ENCODE assay signal across 8 mouse cellular contexts in genomic region chr5:24604080-24604655, GRCm38 (mm10). TPM values are rescaled to one million over a fixed set of nuclear protein-coding genes. Genes with fewer than 3 reads are reported as not detected.
DNase-seq lines count a peak whose midpoint lies in the region; ATAC-seq and TF ChIP-seq lines count a peak whose summit lies in the region.

No protein-coding gene starts in this region.

- peak overlapping the region; percentile 91 for H3K9ac ChIP-seq in kidney, embryonic 14.5 days (ENCODE audit: low read depth, low read length)
- H3K9ac ChIP-seq in embryonic facial prominence, embryonic 11.5 days (replicated peaks; ENCODE audit: low read length): peak overlapping the region; percentile 74
- peak overlapping the region; percentile 63 for H3K9ac ChIP-seq in hindbrain, embryonic 15.5 days
- H3K9ac ChIP-seq in midbrain, postnatal 0 days (replicated peaks; ENCODE audit: low read length, poor library complexity, severe bottlenecking): peak overlapping the region; percentile 94

- DNase-seq in kidney, postnatal 10 days: no peak
- no peak for DNase-seq in embryonic facial prominence, embryonic 11.5 days (ENCODE audit: low spot score)
- no peak for DNase-seq in midbrain, postnatal 0 days (ENCODE audit: low spot score)
- no peak for DNase-seq in frontal cortex, adult 2 months (ENCODE audit: extremely low spot score in 1 of 2, low spot score in 1 of 2)
- no peak for DNase-seq in frontal cortex, postnatal 14 days (ENCODE audit: low spot score in 2 of 2)

- no peaks in the 10 kb centered on the region for H3K9me3 ChIP-seq in kidney, embryonic 14.5 days (ENCODE audit: control insufficient read depth, low read length)
- no peaks in the 10 kb centered on the region for H3K9me3 ChIP-seq in embryonic facial prominence, embryonic 11.5 days (replicated peaks; ENCODE audit: control insufficient read depth, low read length)
- no peaks in the 10 kb centered on the region for H3K9me3 ChIP-seq in hindbrain, embryonic 15.5 days
- no peaks in the 10 kb centered on the region for H3K9me3 ChIP-seq in midbrain, postnatal 0 days (ENCODE audit: low read length)

- H3K36me3 ChIP-seq in kidney, embryonic 14.5 days (ENCODE audit: control insufficient read depth, insufficient read depth, low read length): no peaks in the 10 kb centered on the region
- no peaks in the 10 kb centered on the region for H3K36me3 ChIP-seq in embryonic facial prominence, embryonic 11.5 days (replicated peaks; ENCODE audit: control insufficient read depth, insufficient read depth, low read depth, low read length)
- H3K36me3 ChIP-seq in hindbrain, embryonic 15.5 days: no peaks in the 10 kb centered on the region
- no peaks in the 10 kb centered on the region for H3K36me3 ChIP-seq in midbrain, postnatal 0 days (ENCODE audit: insufficient read depth, low read length)

- peaks cover 40% of the 10 kb centered on the region for H3K4me1 ChIP-seq in kidney, embryonic 14.5 days (ENCODE audit: control insufficient read depth, insufficient read depth, low read length)
- peaks cover 21% of the 10 kb centered on the region for H3K4me1 ChIP-seq in embryonic facial prominence, embryonic 11.5 days (ENCODE audit: control insufficient read depth, insufficient read depth, low read length)
- peaks cover 77% of the 10 kb centered on the region for H3K4me1 ChIP-seq in hindbrain, embryonic 15.5 days (replicated peaks)
- H3K4me1 ChIP-seq in midbrain, postnatal 0 days (ENCODE audit: insufficient read depth, low read length): peaks cover 56% of the 10 kb centered on the region

- H3K27me3 ChIP-seq in kidney, embryonic 14.5 days (ENCODE audit: control insufficient read depth, insufficient read depth, low read length): no peaks in the 10 kb centered on the region
- H3K27me3 ChIP-seq in embryonic facial prominence, embryonic 11.5 days (ENCODE audit: control insufficient read depth, insufficient read depth, low read length): peaks cover 4% of the 10 kb centered on the region
- no peaks in the 10 kb centered on the region for H3K27me3 ChIP-seq in hindbrain, embryonic 15.5 days
- no peaks in the 10 kb centered on the region for H3K27me3 ChIP-seq in midbrain, postnatal 0 days (ENCODE audit: insufficient read depth, low read length)

- peak overlapping the region; percentile 62 for H3K4me3 ChIP-seq in kidney, embryonic 14.5 days (ENCODE audit: low read length)
- H3K4me3 ChIP-seq in embryonic facial prominence, embryonic 11.5 days (ENCODE audit: low read depth, low read length): peak overlapping the region; percentile 49
- H3K4me3 ChIP-seq in hindbrain, embryonic 15.5 days: peak overlapping the region; percentile 49
- H3K4me3 ChIP-seq in midbrain, postnatal 0 days (ENCODE audit: low read depth, low read length): peak overlapping the region; percentile 59

- TF ChIP-seq CTCF in midbrain, postnatal 0 days (IDR thresholded peaks at IDR 0.05): no peak

- 17% methylated on average over 12 of the region's 12 CpGs for WGBS in kidney, embryonic 14.5 days
- WGBS in embryonic facial prominence, embryonic 11.5 days: 17% methylated on average over 12 of the region's 12 CpGs
- WGBS in hindbrain, embryonic 15.5 days: 14% methylated on average over 12 of the region's 12 CpGs
- WGBS in midbrain, postnatal 0 days: 17% methylated on average over 11 of the region's 12 CpGs

- peak overlapping the region; percentile 99 for H3K27ac ChIP-seq in kidney, embryonic 14.5 days (ENCODE audit: low read depth, low read length)
- peak overlapping the region; percentile 85 for H3K27ac ChIP-seq in embryonic facial prominence, embryonic 11.5 days (replicated peaks; ENCODE audit: low read depth, low read length)
- peak overlapping the region; percentile 95 for H3K27ac ChIP-seq in hindbrain, embryonic 15.5 days (replicated peaks)
- H3K27ac ChIP-seq in midbrain, postnatal 0 days (ENCODE audit: low read depth, low read length): peak overlapping the region; percentile 98

- no peak for ATAC-seq in kidney, embryonic 14.5 days (ENCODE audit: low FRiP score, low TSS enrichment)
- ATAC-seq in embryonic facial prominence, embryonic 11.5 days (replicated peaks; ENCODE audit: insufficient number of reproducible peaks, low FRiP score, low TSS enrichment, low read depth): no peak
- ATAC-seq in hindbrain, embryonic 15.5 days (ENCODE audit: low FRiP score, low read depth): no peak
- peak; percentile 1; the same call in 1 of the 2 replicates for ATAC-seq in midbrain, postnatal 0 days (ENCODE audit: low FRiP score)
- no peak for ATAC-seq in inflammation-experienced regulatory T-cells, adult 6 months

- H3K4me2 ChIP-seq in kidney, embryonic 14.5 days (replicated peaks; ENCODE audit: low read depth, low read length): peak overlapping the region; percentile 55
- peak overlapping the region; percentile 47 for H3K4me2 ChIP-seq in embryonic facial prominence, embryonic 11.5 days (ENCODE audit: low read depth, low read length)
- peak overlapping the region; percentile 65 for H3K4me2 ChIP-seq in hindbrain, embryonic 15.5 days
- peak overlapping the region; percentile 72 for H3K4me2 ChIP-seq in midbrain, postnatal 0 days (ENCODE audit: low read depth, low read length, poor library complexity, severe bottlenecking)

RNA-seq across cellular contexts. Expression of gene Chpf2, which starts 17.6 kb away (rescaled TPM):
- 8.3 and 11.0 TPM in 2 replicates for polyA plus RNA-seq in kidney, embryonic 14.5 days (2014; fragmentation: Nextera tagmentation; extraction: Ambion mirVana)
- polyA plus RNA-seq in embryonic facial prominence, embryonic 11.5 days (2014; fragmentation: Nextera tagmentation; extraction: Ambion mirVana): 6.4 and 7.1 TPM in 2 replicates
- 18.7 and 19.0 TPM in 2 replicates for polyA plus RNA-seq in hindbrain, embryonic 15.5 days (2015; fragmentation: Nextera tagmentation; extraction: Ambion mirVana)
- 31.3 and 32.8 TPM in 2 replicates for total RNA-seq in midbrain, postnatal 0 days (2014; rRNA removed)
- 25.5 and 26.3 TPM in 2 replicates for polyA plus RNA-seq in midbrain, postnatal 0 days (2015; fragmentation: Nextera tagmentation; extraction: Ambion mirVana)
- 10 to 100 TPM in 2 of 3 experiments, 1 to 10 TPM in 1; 8.5 to 12.9 (median 10.0) TPM for polyA plus RNA-seq in inflammation-experienced regulatory T-cells, adult 6 months (2017; shearing (Covaris generic))
- polyA plus RNA-seq in frontal cortex, adult 2 months (2012; rRNA removed): 47.1 and 50.5 TPM in 2 replicates

RNA-seq across cellular contexts. Expression of gene Smarcd3, which starts 20.0 kb away (rescaled TPM):
- 40.4 and 41.1 TPM in 2 replicates for polyA plus RNA-seq in kidney, embryonic 14.5 days (2014; fragmentation: Nextera tagmentation; extraction: Ambion mirVana)
- polyA plus RNA-seq in embryonic facial prominence, embryonic 11.5 days (2014; fragmentation: Nextera tagmentation; extraction: Ambion mirVana): 46.2 and 47.1 TPM in 2 replicates
- polyA plus RNA-seq in hindbrain, embryonic 15.5 days (2015; fragmentation: Nextera tagmentation; extraction: Ambion mirVana): 134 and 138 TPM in 2 replicates
- total RNA-seq in midbrain, postnatal 0 days (2014; rRNA removed): 279 and 347 TPM in 2 replicates
- 187 and 189 TPM in 2 replicates for polyA plus RNA-seq in midbrain, postnatal 0 days (2015; fragmentation: Nextera tagmentation; extraction: Ambion mirVana)
- polyA plus RNA-seq in inflammation-experienced regulatory T-cells, adult 6 months (2017; shearing (Covaris generic)): 1 to 10 TPM in 1 of 3 experiments, under 1 TPM in 2; 0.50 to 1.9 (median 0.69) TPM
- polyA plus RNA-seq in frontal cortex, adult 2 months (2012; rRNA removed): 116 and 135 TPM in 2 replicates

RNA-seq across cellular contexts. Expression of gene Abcf2, which starts 26.9 kb away (rescaled TPM):
- 102 and 121 TPM in 2 replicates for polyA plus RNA-seq in kidney, embryonic 14.5 days (2014; fragmentation: Nextera tagmentation; extraction: Ambion mirVana)
- 148 and 159 TPM in 2 replicates for polyA plus RNA-seq in embryonic facial prominence, embryonic 11.5 days (2014; fragmentation: Nextera tagmentation; extraction: Ambion mirVana)
- polyA plus RNA-seq in hindbrain, embryonic 15.5 days (2015; fragmentation: Nextera tagmentation; extraction: Ambion mirVana): 78.7 and 82.1 TPM in 2 replicates
- 55.9 and 57.0 TPM in 2 replicates for total RNA-seq in midbrain, postnatal 0 days (2014; rRNA removed)
- polyA plus RNA-seq in midbrain, postnatal 0 days (2015; fragmentation: Nextera tagmentation; extraction: Ambion mirVana): 58.2 and 62.3 TPM in 2 replicates
- 10 to 100 TPM; 52.1 to 67.7 (median 61.3) TPM for polyA plus RNA-seq in inflammation-experienced regulatory T-cells, adult 6 months (2017; shearing (Covaris generic))
- polyA plus RNA-seq in frontal cortex, adult 2 months (2012; rRNA removed): 78.1 and 86.2 TPM in 2 replicates

RNA-seq across cellular contexts. Expression of gene 4931409K22Rik, which starts 47.6 kb away (rescaled TPM):
- 0.26 and 0.34 TPM in 2 replicates for polyA plus RNA-seq in kidney, embryonic 14.5 days (2014; fragmentation: Nextera tagmentation; extraction: Ambion mirVana)
- not detected in 2 replicates for polyA plus RNA-seq in embryonic facial prominence, embryonic 11.5 days (2014; fragmentation: Nextera tagmentation; extraction: Ambion mirVana)
- polyA plus RNA-seq in hindbrain, embryonic 15.5 days (2015; fragmentation: Nextera tagmentation; extraction: Ambion mirVana): 0.10 and 0.18 TPM in 2 replicates
- not detected in 2 replicates for total RNA-seq in midbrain, postnatal 0 days (2014; rRNA removed)
- not detected in 2 replicates for polyA plus RNA-seq in midbrain, postnatal 0 days (2015; fragmentation: Nextera tagmentation; extraction: Ambion mirVana)
- polyA plus RNA-seq in inflammation-experienced regulatory T-cells, adult 6 months (2017; shearing (Covaris generic)): not detected
- 0.18 and 0.59 TPM in 2 replicates for polyA plus RNA-seq in frontal cortex, adult 2 months (2012; rRNA removed)

Comparison
In these comparisons a context has a peak if more than half of its experiments do, and no peak if none do; other contexts are left out.
1. RNA of gene Smarcd3, which starts 20.0 kb away (polyA plus RNA-seq): 187 to 189 TPM in midbrain, postnatal 0 days, 134 to 138 TPM in hindbrain, embryonic 15.5 days, 116 to 135 TPM in frontal cortex, adult 2 months, 46.2 to 47.1 TPM in embryonic facial prominence, embryonic 11.5 days and 40.4 to 41.1 TPM in kidney, embryonic 14.5 days; 0.50 to 1.9 TPM in inflammation-experienced regulatory T-cells, adult 6 months; every median in the first group is over 10 times any median in the second.
2. Peak in every context shown above with its lines, with median percentiles within 50 percentile points of each other: H3K27ac ChIP-seq, H3K4me2 ChIP-seq, H3K4me3 ChIP-seq and H3K9ac ChIP-seq.